Mouse (Mus musculus): ENCODE results near the gene Aox4. TPM values are rescaled to one million over a fixed set of nuclear protein-coding genes. Genes with fewer than 3 reads are reported as not detected.
A peak's percentile ranks its signal among the peaks of the same experiment; 100 is the strongest.

Gene Aox4
- polyA plus RNA-seq, 1 experiment, result not detected

DNA sequence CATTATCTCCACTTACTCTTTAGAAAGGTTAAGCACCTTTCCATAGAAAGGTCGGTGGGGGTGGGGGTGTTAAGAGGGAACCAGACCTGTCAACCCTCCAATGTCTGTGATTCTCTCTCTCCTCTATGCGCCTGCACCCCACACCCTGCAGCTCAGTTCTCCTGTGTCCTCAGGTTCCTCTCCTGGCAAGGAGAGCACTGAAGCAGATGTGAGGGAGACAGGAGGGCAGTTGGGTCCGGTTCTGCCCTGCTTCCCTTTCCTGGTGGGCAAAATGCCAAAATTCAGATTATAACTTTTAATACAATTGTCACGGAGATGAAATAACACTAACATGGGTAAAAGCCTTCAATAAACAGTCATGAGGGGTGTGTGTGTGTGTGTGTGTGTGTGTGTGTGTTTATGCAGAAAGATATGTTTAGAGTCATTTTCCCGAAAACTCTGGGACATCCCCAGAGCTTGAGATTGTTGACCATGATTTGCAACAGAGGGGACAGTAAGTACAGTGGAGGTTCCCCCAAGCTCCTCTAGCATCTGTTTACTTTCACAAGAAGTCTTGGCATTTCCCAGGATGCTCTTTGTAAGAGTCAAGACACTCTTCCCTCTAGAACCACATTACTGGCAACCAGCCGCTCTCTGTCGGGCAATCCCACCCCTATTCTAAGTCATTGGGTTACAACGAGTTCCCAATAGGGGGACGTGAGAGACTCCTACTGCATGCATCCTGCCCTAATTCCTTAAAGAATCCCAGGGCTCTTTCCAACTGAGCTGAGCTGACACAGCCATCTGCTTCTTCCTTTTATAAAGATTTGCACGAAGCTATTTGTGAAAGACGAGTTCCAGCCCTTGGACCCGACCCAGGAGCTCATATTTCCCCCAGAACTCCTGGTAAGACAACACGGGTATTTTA is 81.5 kb downstream of the Aox4 start:
- Histone ChIP-seq H3K79me2 (ENCODE audit: control insufficient read depth, insufficient read depth) (no peaks in the 10 kb centered on the region), H3K4me3 (no peak overlapping the region), H3K36me3 (ENCODE audit: control insufficient read depth, insufficient read depth) (no peaks in the 10 kb centered on the region), H3K27me3 (ENCODE audit: control insufficient read depth, insufficient read depth, insufficient read length) (no peaks in the 10 kb centered on the region), H3K4me2 (ENCODE audit: low read depth) (peak overlapping the region; percentile 30), H3ac (ENCODE audit: control insufficient read depth, insufficient read length) (no peak overlapping the region)
- no peak for TF ChIP-seq POLR2AphosphoS2 (IDR thresholded peaks at IDR 0.05; ENCODE audit: insufficient read length, low read depth)
- no peak for TF ChIP-seq MYOG (IDR thresholded peaks at IDR 0.05; ENCODE audit: control insufficient read depth in 1 of 3, insufficient read depth in 1 of 3, insufficient read length in 2 of 3, low read depth in 2 of 3)
- TF ChIP-seq POLR2A (IDR thresholded peaks at IDR 0.05; ENCODE audit: insufficient read length, low read depth), result no peak
- no peak for TF ChIP-seq CEBPB (IDR thresholded peaks at IDR 0.05; ENCODE audit: insufficient read depth, poor library complexity, severe bottlenecking)
- TF ChIP-seq MYOD1 (IDR thresholded peaks at IDR 0.05; ENCODE audit: control insufficient read depth in 1 of 3, insufficient read length in 2 of 3, low read depth in 2 of 3), result no peak
- no peak for TF ChIP-seq USF1 (IDR thresholded peaks at IDR 0.05; ENCODE audit: low read depth)
- no peak for TF ChIP-seq TCF12 (IDR thresholded peaks at IDR 0.05; ENCODE audit: insufficient read depth, poor library complexity, severe bottlenecking)
- no peak for TF ChIP-seq E2F4 (IDR thresholded peaks at IDR 0.05; ENCODE audit: insufficient read depth)
- TF ChIP-seq MAX (IDR thresholded peaks at IDR 0.05; ENCODE audit: low read depth), result no peak
- TF ChIP-seq REST (IDR thresholded peaks at IDR 0.05; ENCODE audit: insufficient read depth, insufficient read length), result no peak
- no peak for TF ChIP-seq SRF (IDR thresholded peaks at IDR 0.05; ENCODE audit: control insufficient read depth, insufficient read length, low read depth)
- no peak for TF ChIP-seq TCF3 (IDR thresholded peaks at IDR 0.05; ENCODE audit: insufficient read length, low read depth)

DNA sequence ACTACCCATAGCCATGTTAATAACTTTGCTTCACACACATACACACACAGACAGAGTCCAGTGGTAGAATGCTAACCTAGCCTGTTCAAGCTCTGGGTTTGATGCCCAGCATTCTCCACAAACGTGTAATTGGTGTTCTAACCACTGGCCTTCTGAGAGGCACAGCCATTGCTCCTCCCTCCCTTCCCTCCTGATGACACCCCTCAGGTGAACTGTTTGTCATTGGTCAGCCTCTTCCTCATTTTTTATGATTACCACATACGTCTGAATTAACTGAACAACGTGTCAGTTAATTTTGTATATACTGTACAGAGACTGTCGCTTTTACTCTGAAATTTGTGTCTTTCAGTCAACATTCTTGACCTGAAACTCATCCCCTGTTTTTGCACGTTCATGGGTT is 84.5 kb downstream of the Aox4 start:
- H3K79me2 ChIP-seq (ENCODE audit: control insufficient read depth, insufficient read depth), result no peaks in the 10 kb centered on the region
- H3K4me2 ChIP-seq (ENCODE audit: low read depth), result no peak overlapping the region
- H3K27me3 ChIP-seq (ENCODE audit: control insufficient read depth, insufficient read depth, insufficient read length), result no peaks in the 10 kb centered on the region
- no peak overlapping the region for H3ac ChIP-seq (ENCODE audit: control insufficient read depth, insufficient read length)
- TF ChIP-seq E2F4 (IDR thresholded peaks at IDR 0.05; ENCODE audit: insufficient read depth) (no peak), TCF12 (IDR thresholded peaks at IDR 0.05; ENCODE audit: insufficient read depth, poor library complexity, severe bottlenecking) (no peak), POLR2AphosphoS2 (IDR thresholded peaks at IDR 0.05; ENCODE audit: insufficient read length, low read depth) (no peak), SRF (IDR thresholded peaks at IDR 0.05; ENCODE audit: control insufficient read depth, insufficient read length, low read depth) (no peak), POLR2A (IDR thresholded peaks at IDR 0.05; ENCODE audit: insufficient read length, low read depth) (no peak)
- no peaks in the 10 kb centered on the region for H3K36me3 ChIP-seq (ENCODE audit: control insufficient read depth, insufficient read depth)
- no peak overlapping the region for H3K4me3 ChIP-seq

DNA sequence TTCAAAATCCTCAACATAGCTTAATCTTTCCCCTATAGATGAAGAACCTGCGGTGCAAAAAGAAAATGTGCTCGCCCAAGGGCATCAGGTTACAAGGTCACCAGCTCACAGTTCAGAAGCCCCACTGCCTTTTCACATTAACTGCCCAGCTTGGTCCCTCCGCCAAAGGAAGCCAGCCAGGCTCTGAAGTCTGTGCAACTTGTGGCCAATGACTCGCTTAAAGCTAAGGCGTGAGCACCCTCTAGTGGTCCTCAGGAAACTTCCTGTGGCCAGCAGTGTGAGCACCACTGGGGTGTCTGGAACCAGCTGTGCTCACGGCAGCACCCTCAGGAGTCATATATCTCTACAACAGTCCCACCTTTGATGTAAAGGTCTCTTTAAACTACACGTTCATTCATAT is 86.1 kb downstream of the Aox4 start:
- TF ChIP-seq SRF (IDR thresholded peaks at IDR 0.05; ENCODE audit: control insufficient read depth, insufficient read length, low read depth), result no peak
- TF ChIP-seq POLR2AphosphoS2 (IDR thresholded peaks at IDR 0.05; ENCODE audit: insufficient read length, low read depth), result no peak
- TF ChIP-seq TCF12 (IDR thresholded peaks at IDR 0.05; ENCODE audit: insufficient read depth, poor library complexity, severe bottlenecking), result no peak
- TF ChIP-seq CEBPB (IDR thresholded peaks at IDR 0.05; ENCODE audit: insufficient read depth, poor library complexity, severe bottlenecking), result no peak
- TF ChIP-seq MYOG (IDR thresholded peaks at IDR 0.05; ENCODE audit: control insufficient read depth in 1 of 3, insufficient read depth in 1 of 3, insufficient read length in 2 of 3, low read depth in 2 of 3), result no peak
- no peak for TF ChIP-seq POLR2A (IDR thresholded peaks at IDR 0.05; ENCODE audit: insufficient read length, low read depth)
- TF ChIP-seq MAX (IDR thresholded peaks at IDR 0.05; ENCODE audit: low read depth), result no peak
- TF ChIP-seq TCF3 (IDR thresholded peaks at IDR 0.05; ENCODE audit: insufficient read length, low read depth), result no peak
- TF ChIP-seq MYOD1 (IDR thresholded peaks at IDR 0.05; ENCODE audit: control insufficient read depth in 1 of 3, insufficient read length in 2 of 3, low read depth in 2 of 3), result no peak
- no peak for TF ChIP-seq USF1 (IDR thresholded peaks at IDR 0.05; ENCODE audit: low read depth)
- no peak for TF ChIP-seq E2F4 (IDR thresholded peaks at IDR 0.05; ENCODE audit: insufficient read depth)
- H3K4me2 ChIP-seq (ENCODE audit: low read depth), result peak overlapping the region; percentile 21
- H3K79me2 ChIP-seq (ENCODE audit: control insufficient read depth, insufficient read depth), result no peaks in the 10 kb centered on the region
- no peaks in the 10 kb centered on the region for H3K27me3 ChIP-seq (ENCODE audit: control insufficient read depth, insufficient read depth, insufficient read length)
- no peak overlapping the region for H3ac ChIP-seq (ENCODE audit: control insufficient read depth, insufficient read length)
- no peak overlapping the region for H3K4me3 ChIP-seq
- H3K36me3 ChIP-seq (ENCODE audit: control insufficient read depth, insufficient read depth), result no peaks in the 10 kb centered on the region

DNA sequence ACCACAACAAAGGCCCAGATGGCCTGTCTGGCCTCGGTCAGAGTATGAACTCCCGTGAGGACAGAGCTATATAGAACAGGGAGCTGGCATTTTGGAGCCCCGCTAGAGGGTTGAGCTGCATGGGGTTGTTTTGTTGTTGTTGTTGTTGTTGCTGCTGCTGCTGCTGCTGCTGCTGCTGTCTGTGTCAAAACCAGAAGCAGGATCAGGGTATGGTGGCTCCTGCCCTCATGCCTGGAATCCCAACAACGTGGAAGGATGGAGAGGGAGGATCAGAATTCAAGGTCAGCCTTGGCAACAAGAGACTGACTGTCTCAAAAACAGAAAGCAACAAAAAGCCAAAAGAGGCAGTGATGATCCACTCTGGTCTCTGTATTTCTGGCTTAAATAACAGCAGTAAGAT is 86.6 kb downstream of the Aox4 start:
- H3K79me2 ChIP-seq (ENCODE audit: control insufficient read depth, insufficient read depth), result no peaks in the 10 kb centered on the region
- H3K36me3 ChIP-seq (ENCODE audit: control insufficient read depth, insufficient read depth), result no peaks in the 10 kb centered on the region
- no peak overlapping the region for H3K4me3 ChIP-seq
- H3K4me2 ChIP-seq (ENCODE audit: low read depth), result no peak overlapping the region
- H3ac ChIP-seq (ENCODE audit: control insufficient read depth, insufficient read length), result no peak overlapping the region
- no peaks in the 10 kb centered on the region for H3K27me3 ChIP-seq (ENCODE audit: control insufficient read depth, insufficient read depth, insufficient read length)
- TF ChIP-seq MAX (IDR thresholded peaks at IDR 0.05; ENCODE audit: low read depth) (no peak), POLR2AphosphoS2 (IDR thresholded peaks at IDR 0.05; ENCODE audit: insufficient read length, low read depth) (no peak), TCF3 (IDR thresholded peaks at IDR 0.05; ENCODE audit: insufficient read length, low read depth) (no peak), MYOD1 (IDR thresholded peaks at IDR 0.05; ENCODE audit: control insufficient read depth in 1 of 3, insufficient read length in 2 of 3, low read depth in 2 of 3) (no peak), TCF12 (IDR thresholded peaks at IDR 0.05; ENCODE audit: insufficient read depth, poor library complexity, severe bottlenecking) (no peak), MYOG (IDR thresholded peaks at IDR 0.05; ENCODE audit: control insufficient read depth in 1 of 3, insufficient read depth in 1 of 3, insufficient read length in 2 of 3, low read depth in 2 of 3) (no peak), USF1 (IDR thresholded peaks at IDR 0.05; ENCODE audit: low read depth) (no peak), SRF (IDR thresholded peaks at IDR 0.05; ENCODE audit: control insufficient read depth, insufficient read length, low read depth) (no peak), REST (IDR thresholded peaks at IDR 0.05; ENCODE audit: insufficient read depth, insufficient read length) (no peak), CEBPB (IDR thresholded peaks at IDR 0.05; ENCODE audit: insufficient read depth, poor library complexity, severe bottlenecking) (no peak), E2F4 (IDR thresholded peaks at IDR 0.05; ENCODE audit: insufficient read depth) (no peak), POLR2A (IDR thresholded peaks at IDR 0.05; ENCODE audit: insufficient read length, low read depth) (no peak)
